Mouse (Mus musculus): ENCODE measurements around the gene Ube2d1. TPM values are rescaled to one million over a fixed set of nuclear protein-coding genes. Genes with fewer than 3 reads are reported as not detected.
A peak's percentile ranks its signal among the peaks of the same experiment; 100 is the strongest.

Gene Ube2d1
- polyA plus RNA-seq (2012; rRNA removed): 31.4 and 34.3 TPM in 2 replicates

- under 1% methylated on average over 50 of the region's 50 CpGs for WGBS
- TF ChIP-seq CTCF (IDR thresholded peaks at IDR 0.05; ENCODE audit: insufficient read depth, low read length): no peak
- no peak for TF ChIP-seq POLR2A (IDR thresholded peaks at IDR 0.05; ENCODE audit: borderline replicate concordance, extremely low read depth, low read depth, low read length)
- Histone ChIP-seq H3K4me3 (replicated peaks; ENCODE audit: extremely low read depth, low read depth, low read length) (peak within 1 kb of the TSS; percentile 56), H3K4me1 (ENCODE audit: control insufficient read depth, insufficient read depth, low read length) (peaks cover 7% of the 10 kb centered on the region)
- peak; percentile 81 for DNase-seq
Measured at GRCm38 (mm10) chr10:71285126-71285580, at the start of gene Ube2d1. Gene Ube2d1 (minus strand): TSS chr10:71285262.

- no peak for TF ChIP-seq POLR2A (IDR thresholded peaks at IDR 0.05; ENCODE audit: borderline replicate concordance, extremely low read depth, low read depth, low read length)
- no peak for TF ChIP-seq CTCF (IDR thresholded peaks at IDR 0.05; ENCODE audit: insufficient read depth, low read length)
- DNase-seq: no peak
- H3K4me3 ChIP-seq (replicated peaks; ENCODE audit: extremely low read depth, low read depth, low read length): no peak overlapping the region
- no peaks in the 10 kb centered on the region for H3K4me1 ChIP-seq (ENCODE audit: control insufficient read depth, insufficient read depth, low read length)
- WGBS: 87% methylated on average over 9 of the region's 9 CpGs
Measured at GRCm38 (mm10) chr10:71332859-71333258, 47.8 kb upstream of the Ube2d1 start.

GRCm38 (mm10) chr10:71332376-71332775 lies 47.3 kb upstream of the Ube2d1 start:
- H3K4me3 ChIP-seq (replicated peaks; ENCODE audit: extremely low read depth, low read depth, low read length): no peak overlapping the region
- 91% methylated on average over 4 of the region's 4 CpGs for WGBS
- peak; percentile 50 for TF ChIP-seq CTCF (IDR thresholded peaks at IDR 0.05; ENCODE audit: insufficient read depth, low read length)
- no peak for TF ChIP-seq POLR2A (IDR thresholded peaks at IDR 0.05; ENCODE audit: borderline replicate concordance, extremely low read depth, low read depth, low read length)
- DNase-seq: no peak
- no peaks in the 10 kb centered on the region for H3K4me1 ChIP-seq (ENCODE audit: control insufficient read depth, insufficient read depth, low read length)

GRCm38 (mm10) chr10:71331908-71332307 lies 46.8 kb upstream of the Ube2d1 start:
- TF ChIP-seq CTCF (IDR thresholded peaks at IDR 0.05; ENCODE audit: insufficient read depth, low read length) (no peak), POLR2A (IDR thresholded peaks at IDR 0.05; ENCODE audit: borderline replicate concordance, extremely low read depth, low read depth, low read length) (no peak)
- WGBS: 94% methylated on average over 7 of the region's 7 CpGs
- DNase-seq: no peak
- Histone ChIP-seq H3K4me1 (ENCODE audit: control insufficient read depth, insufficient read depth, low read length) (no peaks in the 10 kb centered on the region), H3K4me3 (replicated peaks; ENCODE audit: extremely low read depth, low read depth, low read length) (no peak overlapping the region)

GRCm38 (mm10) chr10:71330070-71330469 lies 45.0 kb upstream of the Ube2d1 start:
- H3K4me3 ChIP-seq (replicated peaks; ENCODE audit: extremely low read depth, low read depth, low read length): no peak overlapping the region
- WGBS: 96% methylated on average over 12 of the region's 12 CpGs
- no peak for DNase-seq
- no peak for TF ChIP-seq CTCF (IDR thresholded peaks at IDR 0.05; ENCODE audit: insufficient read depth, low read length)
- no peak for TF ChIP-seq POLR2A (IDR thresholded peaks at IDR 0.05; ENCODE audit: borderline replicate concordance, extremely low read depth, low read depth, low read length)
- no peaks in the 10 kb centered on the region for H3K4me1 ChIP-seq (ENCODE audit: control insufficient read depth, insufficient read depth, low read length)

- H3K4me1 ChIP-seq (ENCODE audit: control insufficient read depth, insufficient read depth, low read length): no peaks in the 10 kb centered on the region
- TF ChIP-seq CTCF (IDR thresholded peaks at IDR 0.05; ENCODE audit: insufficient read depth, low read length) (no peak), POLR2A (IDR thresholded peaks at IDR 0.05; ENCODE audit: borderline replicate concordance, extremely low read depth, low read depth, low read length) (no peak)
- no peak for DNase-seq
- WGBS: 92% methylated on average over 6 of the region's 6 CpGs
- H3K4me3 ChIP-seq (replicated peaks; ENCODE audit: extremely low read depth, low read depth, low read length): no peak overlapping the region
Measured at GRCm38 (mm10) chr10:71329295-71329694, 44.2 kb upstream of the Ube2d1 start.

- 75% methylated on average over 5 of the region's 5 CpGs for WGBS
- no peak for DNase-seq
- Histone ChIP-seq H3K4me3 (replicated peaks; ENCODE audit: extremely low read depth, low read depth, low read length) (no peak overlapping the region), H3K4me1 (ENCODE audit: control insufficient read depth, insufficient read depth, low read length) (no peaks in the 10 kb centered on the region)
- no peak for TF ChIP-seq CTCF (IDR thresholded peaks at IDR 0.05; ENCODE audit: insufficient read depth, low read length)
- no peak for TF ChIP-seq POLR2A (IDR thresholded peaks at IDR 0.05; ENCODE audit: borderline replicate concordance, extremely low read depth, low read depth, low read length)
Measured at GRCm38 (mm10) chr10:71328870-71329269, 43.8 kb upstream of the Ube2d1 start.

GRCm38 (mm10) chr10:71328382-71328781 lies 43.3 kb upstream of the Ube2d1 start:
- TF ChIP-seq POLR2A (IDR thresholded peaks at IDR 0.05; ENCODE audit: borderline replicate concordance, extremely low read depth, low read depth, low read length) (no peak), CTCF (IDR thresholded peaks at IDR 0.05; ENCODE audit: insufficient read depth, low read length) (no peak)
- DNase-seq: no peak
- 71% methylated on average over 6 of the region's 6 CpGs for WGBS
- no peaks in the 10 kb centered on the region for H3K4me1 ChIP-seq (ENCODE audit: control insufficient read depth, insufficient read depth, low read length)
- H3K4me3 ChIP-seq (replicated peaks; ENCODE audit: extremely low read depth, low read depth, low read length): no peak overlapping the region

GRCm38 (mm10) chr10:71327386-71327785 lies 42.3 kb upstream of the Ube2d1 start:
- no peak for DNase-seq
- Histone ChIP-seq H3K4me1 (ENCODE audit: control insufficient read depth, insufficient read depth, low read length) (no peaks in the 10 kb centered on the region), H3K4me3 (replicated peaks; ENCODE audit: extremely low read depth, low read depth, low read length) (no peak overlapping the region)
- WGBS: 81% methylated on average over 10 of the region's 10 CpGs
- no peak for TF ChIP-seq POLR2A (IDR thresholded peaks at IDR 0.05; ENCODE audit: borderline replicate concordance, extremely low read depth, low read depth, low read length)
- TF ChIP-seq CTCF (IDR thresholded peaks at IDR 0.05; ENCODE audit: insufficient read depth, low read length): no peak

- WGBS: 8% methylated on average over 7 of the region's 7 CpGs
- Histone ChIP-seq H3K4me1 (ENCODE audit: control insufficient read depth, insufficient read depth, low read length) (no peaks in the 10 kb centered on the region), H3K4me3 (replicated peaks; ENCODE audit: extremely low read depth, low read depth, low read length) (no peak overlapping the region)
- peak; percentile 74 for DNase-seq
- TF ChIP-seq CTCF (IDR thresholded peaks at IDR 0.05; ENCODE audit: insufficient read depth, low read length) (peak; percentile 89), POLR2A (IDR thresholded peaks at IDR 0.05; ENCODE audit: borderline replicate concordance, extremely low read depth, low read depth, low read length) (no peak)
Measured at GRCm38 (mm10) chr10:71326789-71327188, 41.7 kb upstream of the Ube2d1 start.

Data from lung, adult 2 months (tissue).